Mouse (Mus musculus): Measurements from ENCODE around the gene Ripor3. TPM values are rescaled to one million over a fixed set of nuclear protein-coding genes. Genes with fewer than 3 reads are reported as not detected.

Gene Ripor3
- polyA plus RNA-seq, 1 experiment: 0.94 TPM

DNA sequence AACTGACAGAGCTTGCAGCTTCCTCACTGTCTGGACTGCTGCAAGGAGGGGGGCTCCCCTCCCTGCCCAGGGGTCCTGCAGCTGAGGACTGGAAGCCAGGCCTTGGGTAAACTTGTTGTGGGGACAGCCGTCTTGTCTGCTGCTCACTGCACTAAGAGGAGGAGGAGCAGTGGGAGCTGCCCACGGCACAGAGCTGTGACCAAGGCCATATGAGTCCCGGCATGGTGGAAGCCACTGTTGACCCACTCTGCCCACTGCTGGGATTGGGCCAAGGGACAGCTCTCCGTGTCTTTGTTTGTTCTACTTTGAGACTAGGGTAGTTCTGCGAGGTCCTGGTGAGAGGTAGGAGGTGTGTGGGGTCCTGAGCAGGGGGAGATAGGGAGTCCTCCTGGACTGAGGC, 38.3 kb downstream of the Ripor3 start:
- H3K4me2 ChIP-seq (ENCODE audit: low read depth): no peak overlapping the region
- no peaks in the 10 kb centered on the region for H3K27me3 ChIP-seq (ENCODE audit: control insufficient read depth, insufficient read depth, insufficient read length)
- no peak overlapping the region for H3ac ChIP-seq (ENCODE audit: control insufficient read depth, insufficient read length)
- H3K36me3 ChIP-seq (ENCODE audit: control insufficient read depth, insufficient read depth): peaks cover 7% of the 10 kb centered on the region
- H3K79me2 ChIP-seq (ENCODE audit: control insufficient read depth, insufficient read depth): no peaks in the 10 kb centered on the region
- no peak overlapping the region for H3K4me3 ChIP-seq
- TF ChIP-seq REST (IDR thresholded peaks at IDR 0.05; ENCODE audit: insufficient read depth, insufficient read length) (no peak), USF1 (IDR thresholded peaks at IDR 0.05; ENCODE audit: low read depth) (no peak)

GRCm38 (mm10) chr2:167969851-167970541, 40.4 kb downstream of the Ripor3 start:
- TF ChIP-seq POLR2AphosphoS2 (IDR thresholded peaks at IDR 0.05; ENCODE audit: insufficient read length, low read depth) (no peak), POLR2A (IDR thresholded peaks at IDR 0.05; ENCODE audit: insufficient read length, low read depth) (no peak), USF1 (IDR thresholded peaks at IDR 0.05; ENCODE audit: low read depth) (no peak), MAX (IDR thresholded peaks at IDR 0.05; ENCODE audit: low read depth) (no peak), MYOG (IDR thresholded peaks at IDR 0.05; ENCODE audit: control insufficient read depth in 1 of 3, insufficient read depth in 1 of 3, insufficient read length in 2 of 3, low read depth in 2 of 3) (no peak), TCF3 (IDR thresholded peaks at IDR 0.05; ENCODE audit: insufficient read length, low read depth) (no peak), MYOD1 (IDR thresholded peaks at IDR 0.05; ENCODE audit: control insufficient read depth in 1 of 3, insufficient read length in 2 of 3, low read depth in 2 of 3) (no peak), TCF12 (IDR thresholded peaks at IDR 0.05; ENCODE audit: insufficient read depth, poor library complexity, severe bottlenecking) (no peak), CEBPB (IDR thresholded peaks at IDR 0.05; ENCODE audit: insufficient read depth, poor library complexity, severe bottlenecking) (no peak), REST (IDR thresholded peaks at IDR 0.05; ENCODE audit: insufficient read depth, insufficient read length) (no peak), SRF (IDR thresholded peaks at IDR 0.05; ENCODE audit: control insufficient read depth, insufficient read length, low read depth) (no peak), E2F4 (IDR thresholded peaks at IDR 0.05; ENCODE audit: insufficient read depth) (no peak)
- H3K4me2 ChIP-seq (ENCODE audit: low read depth): no peak overlapping the region
- H3K27me3 ChIP-seq (ENCODE audit: control insufficient read depth, insufficient read depth, insufficient read length): no peaks in the 10 kb centered on the region

GRCm38 (mm10) chr2:167968504-167968903, 41.9 kb downstream of the Ripor3 start:
- Histone ChIP-seq H3K27me3 (ENCODE audit: control insufficient read depth, insufficient read depth, insufficient read length) (no peaks in the 10 kb centered on the region), H3ac (ENCODE audit: control insufficient read depth, insufficient read length) (no peak overlapping the region), H3K4me2 (ENCODE audit: low read depth) (no peak overlapping the region), H3K79me2 (ENCODE audit: control insufficient read depth, insufficient read depth) (no peaks in the 10 kb centered on the region), H3K36me3 (ENCODE audit: control insufficient read depth, insufficient read depth) (peaks cover 19% of the 10 kb centered on the region), H3K4me3 (no peak overlapping the region)
- TF ChIP-seq MYOD1 (IDR thresholded peaks at IDR 0.05; ENCODE audit: control insufficient read depth in 1 of 3, insufficient read length in 2 of 3, low read depth in 2 of 3) (no peak), REST (IDR thresholded peaks at IDR 0.05; ENCODE audit: insufficient read depth, insufficient read length) (no peak), POLR2AphosphoS2 (IDR thresholded peaks at IDR 0.05; ENCODE audit: insufficient read length, low read depth) (no peak), TCF3 (IDR thresholded peaks at IDR 0.05; ENCODE audit: insufficient read length, low read depth) (no peak), E2F4 (IDR thresholded peaks at IDR 0.05; ENCODE audit: insufficient read depth) (no peak), MAX (IDR thresholded peaks at IDR 0.05; ENCODE audit: low read depth) (no peak), POLR2A (IDR thresholded peaks at IDR 0.05; ENCODE audit: insufficient read length, low read depth) (no peak), SRF (IDR thresholded peaks at IDR 0.05; ENCODE audit: control insufficient read depth, insufficient read length, low read depth) (no peak), TCF12 (IDR thresholded peaks at IDR 0.05; ENCODE audit: insufficient read depth, poor library complexity, severe bottlenecking) (no peak), USF1 (IDR thresholded peaks at IDR 0.05; ENCODE audit: low read depth) (no peak), MYOG (IDR thresholded peaks at IDR 0.05; ENCODE audit: control insufficient read depth in 1 of 3, insufficient read depth in 1 of 3, insufficient read length in 2 of 3, low read depth in 2 of 3) (no peak), CEBPB (IDR thresholded peaks at IDR 0.05; ENCODE audit: insufficient read depth, poor library complexity, severe bottlenecking) (no peak)

More at GRCm38 (mm10) chr2:167969851-167970541, 40.4 kb downstream of the Ripor3 start:
- no peaks in the 10 kb centered on the region for H3K79me2 ChIP-seq (ENCODE audit: control insufficient read depth, insufficient read depth)
- H3K4me3 ChIP-seq: no peak overlapping the region
- peaks cover 21% of the 10 kb centered on the region for H3K36me3 ChIP-seq (ENCODE audit: control insufficient read depth, insufficient read depth)
- no peak overlapping the region for H3ac ChIP-seq (ENCODE audit: control insufficient read depth, insufficient read length)

- H3K4me2 ChIP-seq (ENCODE audit: low read depth): no peak overlapping the region
- peaks cover 19% of the 10 kb centered on the region for H3K36me3 ChIP-seq (ENCODE audit: control insufficient read depth, insufficient read depth)
- no peak overlapping the region for H3K4me3 ChIP-seq
- H3ac ChIP-seq (ENCODE audit: control insufficient read depth, insufficient read length): no peak overlapping the region
- H3K79me2 ChIP-seq (ENCODE audit: control insufficient read depth, insufficient read depth): peaks cover 19% of the 10 kb centered on the region
- TF ChIP-seq MYOD1 (IDR thresholded peaks at IDR 0.05; ENCODE audit: control insufficient read depth in 1 of 3, insufficient read length in 2 of 3, low read depth in 2 of 3): no peak
- TF ChIP-seq REST (IDR thresholded peaks at IDR 0.05; ENCODE audit: insufficient read depth, insufficient read length): no peak
- TF ChIP-seq MAX (IDR thresholded peaks at IDR 0.05; ENCODE audit: low read depth): no peak
- TF ChIP-seq SRF (IDR thresholded peaks at IDR 0.05; ENCODE audit: control insufficient read depth, insufficient read length, low read depth): no peak
- TF ChIP-seq TCF3 (IDR thresholded peaks at IDR 0.05; ENCODE audit: insufficient read length, low read depth): no peak
- no peak for TF ChIP-seq USF1 (IDR thresholded peaks at IDR 0.05; ENCODE audit: low read depth)
- TF ChIP-seq POLR2AphosphoS2 (IDR thresholded peaks at IDR 0.05; ENCODE audit: insufficient read length, low read depth): no peak
- TF ChIP-seq POLR2A (IDR thresholded peaks at IDR 0.05; ENCODE audit: insufficient read length, low read depth): no peak
- TF ChIP-seq TCF12 (IDR thresholded peaks at IDR 0.05; ENCODE audit: insufficient read depth, poor library complexity, severe bottlenecking): no peak
- no peaks in the 10 kb centered on the region for H3K27me3 ChIP-seq (ENCODE audit: control insufficient read depth, insufficient read depth, insufficient read length)
Observed at GRCm38 (mm10) chr2:167965911-167966310, 44.5 kb downstream of the Ripor3 start.

- Histone ChIP-seq H3K27me3 (ENCODE audit: control insufficient read depth, insufficient read depth, insufficient read length) (no peaks in the 10 kb centered on the region), H3K4me3 (no peak overlapping the region), H3K4me2 (ENCODE audit: low read depth) (no peak overlapping the region), H3ac (ENCODE audit: control insufficient read depth, insufficient read length) (no peak overlapping the region), H3K36me3 (ENCODE audit: control insufficient read depth, insufficient read depth) (peaks cover 19% of the 10 kb centered on the region), H3K79me2 (ENCODE audit: control insufficient read depth, insufficient read depth) (peaks cover 31% of the 10 kb centered on the region)
- peak in 1 of 3 experiments; percentile 23 for TF ChIP-seq MYOD1 (IDR thresholded peaks at IDR 0.05; ENCODE audit: control insufficient read depth in 1 of 3, insufficient read length in 2 of 3, low read depth in 2 of 3)
- TF ChIP-seq MYOG (IDR thresholded peaks at IDR 0.05; ENCODE audit: control insufficient read depth in 1 of 3, insufficient read depth in 1 of 3, insufficient read length in 2 of 3, low read depth in 2 of 3): no peak
Observed at GRCm38 (mm10) chr2:167964320-167964719, 46.1 kb downstream of the Ripor3 start.
